Mouse (Mus musculus): ENCODE measurements around the gene Obscn.

DNA sequence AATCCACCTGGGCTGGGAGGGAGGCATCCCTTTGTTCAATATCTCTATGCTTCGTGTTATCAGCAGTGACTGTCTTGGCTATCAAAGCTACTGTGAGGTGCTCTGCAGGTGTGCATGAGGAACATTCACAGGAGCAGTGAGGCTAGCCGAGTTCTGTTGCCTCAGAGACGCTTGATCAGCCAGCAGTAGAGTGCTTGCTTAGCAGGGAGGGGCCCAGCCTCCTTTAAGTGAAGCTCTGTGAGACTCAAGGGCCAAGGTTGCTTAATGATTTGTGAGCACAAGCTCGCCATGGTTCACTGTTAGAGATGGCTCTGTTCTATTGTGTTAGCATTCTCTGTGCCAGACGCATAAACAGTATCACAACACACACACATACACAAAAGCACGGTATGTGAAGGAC, 166.5 kb downstream of the Obscn start:
- TF ChIP-seq CTCF (IDR thresholded peaks at IDR 0.05; ENCODE audit: borderline replicate concordance, insufficient read depth, low read depth, low read length), result no peak
- TF ChIP-seq POLR2A (IDR thresholded peaks at IDR 0.05; ENCODE audit: borderline replicate concordance, insufficient read depth, low read length), result no peak
